Mouse (Mus musculus) monocyte, adult 5-6 weeks (primary cell): ENCODE results near the gene Mthfd1l. TPM values are rescaled to one million over a fixed set of nuclear protein-coding genes. Genes with fewer than 3 reads are reported as not detected.
A peak's percentile ranks its signal among the peaks of the same experiment; 100 is the strongest.
"Not testable (repeated sequence)": the region's sequence is repeated elsewhere in the genome, so short reads cannot be mapped to it uniquely, and the experiment has no call there.

Source experiments
- ATAC-seq: fragments of 153-309, 156-312 bp; replicated peaks from 2 replicates; pipeline ENCODE4 v1.8.0; 2017; ENCODE audit warnings: mild to moderate bottlenecking; ENCODE audit not compliant: low TSS enrichment, insufficient number of reproducible peaks, severe bottlenecking, poor library complexity, low FRiP score
- total RNA-seq: library from RNA; stranded (forward); fragments of 200-1000, 200-491, 200-594 nt; gene quantifications from 3 replicates; pipeline ENCODE4 v1.2.3, GENCODE M21; 2017

Gene Mthfd1l
- total RNA-seq, 1 experiment from 2014 or later: 28.2 TPM

DNA sequence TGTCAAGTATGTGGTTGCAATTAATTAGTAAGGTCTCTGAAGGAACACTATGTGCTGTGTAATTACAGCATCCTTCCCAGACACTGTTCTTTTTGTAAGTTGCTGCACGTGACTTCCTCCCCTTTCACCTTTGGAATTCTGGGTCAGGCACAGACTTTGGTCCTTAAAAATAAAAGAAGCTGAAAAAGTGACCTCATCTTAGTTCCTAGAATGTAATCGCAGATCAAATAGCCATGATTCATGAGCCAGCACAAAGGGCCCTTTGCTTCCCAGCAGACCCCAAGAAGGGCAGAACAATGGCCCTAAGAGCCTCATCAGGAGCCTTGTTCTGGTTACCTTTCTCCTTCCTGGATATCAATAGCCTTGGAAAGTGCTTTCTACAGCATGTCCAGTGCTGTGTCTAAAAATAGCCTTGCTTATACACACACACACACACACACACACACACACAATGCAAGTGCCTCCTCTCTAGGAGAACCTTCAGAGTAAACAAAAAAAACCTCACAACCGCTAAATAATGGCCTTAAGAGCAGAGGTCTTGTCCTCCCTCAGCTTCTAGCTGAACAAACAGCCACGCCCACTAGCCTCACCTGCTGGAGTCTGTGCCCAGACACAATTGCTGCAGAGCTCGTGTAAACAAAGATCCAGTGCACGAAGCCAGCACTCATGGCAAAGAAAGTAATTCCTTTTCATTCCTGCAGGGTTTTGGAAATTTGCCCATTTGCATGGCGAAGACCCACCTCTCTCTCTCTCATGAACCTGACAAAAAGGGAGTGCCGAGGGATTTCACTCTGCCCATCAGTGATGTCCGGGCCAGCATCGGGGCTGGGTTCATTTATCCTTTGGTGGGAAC is 133.0 kb downstream of the Mthfd1l start:
- ATAC-seq: no peak

DNA sequence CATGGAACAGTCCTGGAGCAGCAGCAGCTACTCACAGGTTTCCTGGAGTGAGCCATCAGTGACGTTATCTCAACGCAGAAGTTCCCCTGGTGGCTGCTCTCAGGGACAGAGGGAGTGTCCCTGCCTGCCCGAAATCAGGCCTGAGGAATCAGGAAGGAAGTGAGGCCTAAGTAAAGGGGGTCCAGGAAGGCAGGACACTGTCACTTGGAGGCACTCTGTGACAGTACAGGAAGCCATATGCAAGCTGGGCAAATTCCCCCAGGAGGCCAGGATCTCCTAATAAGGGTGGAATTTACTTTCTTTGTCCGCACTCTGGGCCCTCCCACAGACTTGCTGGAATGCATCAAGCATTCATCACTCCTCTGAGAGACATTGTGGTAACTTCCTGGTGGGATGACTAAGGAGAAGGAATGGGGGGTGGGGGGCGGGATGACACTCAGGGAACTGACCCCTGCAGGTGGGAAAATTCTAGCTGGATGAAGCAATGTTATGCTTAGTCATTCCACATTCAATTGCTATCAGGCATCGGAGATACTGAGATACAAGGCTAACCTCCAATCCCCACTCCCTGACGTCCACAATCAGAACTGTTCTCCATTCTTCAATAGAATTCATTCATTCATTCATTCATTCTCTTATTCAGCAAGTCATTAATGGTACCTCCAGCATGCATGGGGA is 134.9 kb downstream of the Mthfd1l start:
- 0 out of 2 replicates have a peak, but pooled peaks have one; percentile 31 for ATAC-seq

DNA sequence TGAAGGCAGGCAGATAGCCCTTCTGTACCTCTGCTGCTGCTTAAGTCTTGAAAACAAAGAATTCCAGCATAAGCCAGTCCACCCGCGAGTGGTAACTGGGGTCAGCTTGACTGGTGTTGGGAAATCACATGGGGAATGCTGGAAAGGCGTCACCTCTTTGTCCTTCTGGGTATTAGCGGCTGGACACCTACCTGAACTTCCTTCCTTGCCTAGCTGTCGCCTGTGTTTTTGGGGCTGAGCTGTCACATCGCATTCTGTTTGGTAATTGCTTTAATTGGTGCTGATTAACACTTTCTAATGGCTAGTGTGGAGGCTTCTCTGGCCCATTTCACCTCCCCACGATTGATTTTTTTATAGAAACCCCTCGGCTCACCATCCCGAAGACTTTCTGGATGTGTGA is 135.5 kb downstream of the Mthfd1l start:
- ATAC-seq: no peak

DNA sequence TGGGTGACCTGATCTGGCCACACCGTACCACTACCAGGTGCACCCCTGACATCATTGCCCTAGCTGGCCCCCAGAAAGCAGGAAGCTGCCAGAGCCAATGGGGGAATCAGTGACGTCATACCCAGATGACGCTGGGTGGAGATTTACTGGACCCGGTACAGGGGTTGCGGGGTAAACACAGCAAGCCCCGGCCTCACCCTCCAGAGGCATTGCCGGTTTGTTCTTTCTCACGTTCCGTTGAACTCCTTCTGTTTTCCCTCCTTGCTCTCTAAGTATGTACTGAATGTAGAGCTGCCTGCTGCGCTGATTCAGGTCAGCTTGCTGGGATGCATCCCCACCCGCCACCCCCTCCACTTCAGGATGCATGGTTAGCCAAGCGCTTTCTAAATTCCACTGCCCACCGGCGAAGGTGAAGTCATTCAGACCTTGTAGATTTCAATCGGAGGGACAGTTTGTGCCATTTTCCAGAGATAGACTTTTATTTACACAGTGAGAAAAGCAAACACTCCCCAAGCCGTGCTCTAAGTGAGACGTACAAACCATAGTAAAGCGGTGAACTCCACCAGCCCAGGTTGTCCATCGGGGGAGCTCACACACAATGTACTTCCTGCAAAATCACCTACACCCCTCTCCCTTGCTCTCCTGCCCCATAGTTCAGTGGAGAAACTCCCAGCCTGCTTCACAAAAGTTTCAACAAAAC is 138.3 kb downstream of the Mthfd1l start:
- 0 out of 2 replicates have a peak, but pooled peaks have one; percentile 27 for ATAC-seq

DNA sequence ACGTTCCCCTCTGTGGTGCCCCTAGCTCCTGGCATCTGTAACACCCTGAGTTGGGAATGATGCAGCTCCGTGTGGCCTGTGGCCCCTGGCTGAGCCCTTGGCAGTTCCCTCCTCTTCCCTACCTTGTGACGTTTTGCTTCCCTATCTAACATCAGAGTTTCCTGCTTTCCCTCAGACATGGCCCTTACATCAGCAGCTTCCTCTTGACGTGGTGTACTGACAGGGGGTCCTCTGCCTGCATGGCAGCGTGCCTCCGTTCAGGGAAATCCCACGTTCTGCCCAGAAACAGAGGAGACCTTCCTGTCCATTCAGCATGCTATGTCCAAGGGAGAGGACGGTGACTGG is 138.8 kb downstream of the Mthfd1l start:
- no peak for ATAC-seq

DNA sequence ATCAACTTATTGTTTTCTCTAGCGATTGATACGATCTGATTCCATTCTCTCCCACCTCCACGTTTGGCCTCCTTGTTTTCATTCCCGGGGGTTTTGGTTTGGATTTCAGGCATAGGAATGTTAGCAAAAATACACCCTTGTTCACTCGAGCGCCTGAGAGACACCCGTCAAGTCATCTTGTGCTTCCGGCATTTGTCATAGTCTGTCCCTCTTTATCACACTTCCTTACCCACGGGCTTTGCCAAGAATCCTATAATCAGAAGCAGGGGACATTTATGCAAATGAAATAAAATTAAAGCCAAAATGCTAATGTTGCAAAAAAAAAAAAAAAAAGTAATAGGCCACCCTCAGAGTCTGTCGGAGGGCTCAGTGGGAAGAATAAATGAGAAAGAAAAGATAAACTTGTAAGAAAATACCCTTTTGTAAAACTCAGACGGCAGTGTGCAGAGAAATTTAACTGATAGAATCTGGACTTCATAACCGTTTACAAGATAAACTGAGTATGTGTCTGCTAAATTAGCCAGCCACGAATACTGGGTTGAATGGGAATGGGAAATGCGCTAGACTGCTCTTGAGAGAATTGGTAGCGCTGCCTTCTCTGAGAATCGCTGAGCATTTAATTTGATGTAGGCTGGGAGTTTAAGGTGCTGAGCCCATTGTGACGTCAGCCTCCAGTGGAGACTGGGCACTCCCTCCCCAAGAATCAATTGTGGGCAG is 139.9 kb downstream of the Mthfd1l start:
- no peak for ATAC-seq

DNA sequence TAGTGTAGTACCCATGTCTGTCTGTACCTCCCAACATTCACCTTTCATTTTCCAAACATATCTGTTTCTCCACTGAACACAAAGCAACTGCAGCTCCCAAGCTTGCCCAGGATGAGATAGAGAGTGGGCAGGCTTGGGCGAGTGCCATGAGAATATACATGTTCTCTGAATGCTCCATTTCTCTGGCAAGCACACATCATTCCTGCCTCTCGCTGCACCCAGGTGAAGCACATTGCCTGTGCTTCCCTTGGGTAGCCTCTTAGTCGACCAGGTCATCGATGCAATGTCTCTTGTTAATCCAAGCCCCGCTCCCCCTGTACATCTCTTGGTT is 140.4 kb downstream of the Mthfd1l start:
- no peak for ATAC-seq

DNA sequence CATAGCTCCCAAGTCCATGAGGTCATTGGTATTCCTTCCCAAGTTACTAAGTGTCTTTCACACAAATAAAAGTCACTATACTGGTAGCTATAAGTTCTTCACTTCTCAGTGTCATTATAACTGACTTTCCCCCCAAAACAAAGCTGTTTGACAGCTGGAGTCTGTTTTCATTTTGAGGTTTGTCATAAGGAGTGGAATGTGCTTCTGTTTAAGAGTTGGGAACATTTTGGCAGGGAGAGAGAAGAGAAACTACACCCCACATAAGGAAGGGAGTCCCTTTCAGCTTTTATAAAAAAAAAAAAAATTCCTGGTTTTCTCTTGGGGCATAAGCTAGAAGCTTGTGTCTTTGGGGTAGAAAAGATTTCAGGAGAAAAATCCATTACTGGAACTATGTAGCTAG is 143.7 kb downstream of the Mthfd1l start:
- no peak for ATAC-seq

DNA sequence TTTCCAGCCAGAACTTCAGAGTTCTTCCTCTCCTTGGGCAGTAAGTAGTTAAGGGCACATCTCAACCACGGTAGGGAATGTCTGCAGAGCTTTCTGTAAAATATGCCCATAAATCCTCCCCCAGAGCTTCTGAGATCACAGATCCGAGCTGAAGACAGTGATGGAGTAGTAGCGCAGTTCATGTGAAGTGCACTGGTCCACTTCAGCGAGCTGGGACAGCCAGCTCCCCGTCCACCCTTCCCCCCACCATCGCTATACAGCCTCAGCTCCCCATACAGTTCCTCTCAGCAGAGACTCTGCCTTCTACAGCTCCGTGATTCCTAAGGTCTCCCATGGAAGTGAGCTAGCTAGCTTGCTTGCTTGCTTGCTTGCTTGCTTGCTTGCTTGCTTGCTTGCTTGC is 144.2 kb downstream of the Mthfd1l start:
- ATAC-seq: no peak

DNA sequence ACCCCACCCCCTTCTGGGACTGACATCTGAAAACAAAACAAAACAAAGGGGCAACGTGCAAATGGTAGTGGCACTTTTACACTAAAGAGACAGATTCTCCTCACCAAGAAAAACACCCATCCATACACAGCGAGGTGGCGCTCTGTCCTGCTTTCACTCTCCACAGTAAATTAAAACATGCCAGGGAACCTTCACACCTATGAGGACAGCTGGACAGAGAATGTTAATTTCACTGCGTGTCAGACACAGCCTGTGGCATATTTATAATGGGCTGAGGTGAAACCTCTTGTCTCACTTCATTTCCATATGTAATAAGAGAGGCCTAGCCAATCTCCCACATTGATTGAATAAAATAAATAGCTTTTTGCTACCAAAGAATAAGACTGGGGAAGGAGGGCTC is 146.4 kb downstream of the Mthfd1l start:
- no peak for ATAC-seq

DNA sequence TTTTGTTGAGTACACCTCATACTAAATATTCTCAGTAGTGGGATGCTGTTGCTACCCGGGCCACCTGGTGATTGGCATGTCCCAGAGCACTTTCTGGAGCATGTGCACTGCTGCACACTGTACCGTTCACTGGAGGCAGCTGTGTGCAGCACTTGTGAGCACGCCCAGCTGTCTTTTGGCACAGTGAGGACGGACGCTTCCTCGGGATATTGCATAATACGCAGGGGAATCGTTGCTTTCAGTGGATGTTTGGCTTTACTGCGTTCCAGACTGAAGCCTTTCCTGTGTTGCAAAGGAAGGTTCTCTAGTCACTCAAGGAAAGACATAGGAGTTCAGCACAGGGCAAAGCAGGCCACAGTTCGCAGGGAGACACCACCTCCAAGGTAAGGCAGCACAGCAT is 147.8 kb downstream of the Mthfd1l start:
- ATAC-seq: no peak

DNA sequence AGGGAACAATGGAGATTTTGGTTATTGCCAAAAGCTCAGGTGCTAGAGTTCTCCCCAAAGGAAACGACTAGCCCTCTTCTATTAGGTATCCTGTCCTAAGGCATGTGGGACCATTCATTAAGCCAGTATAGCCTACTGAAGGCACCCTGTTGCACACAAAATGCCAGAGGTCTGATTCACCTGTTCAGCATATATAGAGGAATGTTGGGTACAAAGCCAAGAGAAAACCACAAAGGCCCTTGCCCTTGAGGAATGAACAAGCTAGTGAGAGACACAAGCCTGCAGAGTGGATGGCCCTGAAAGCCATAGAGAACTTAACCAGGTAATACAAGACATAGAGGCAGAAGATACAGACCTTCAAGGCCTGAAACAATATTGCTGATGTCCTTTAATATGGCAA is 148.3 kb downstream of the Mthfd1l start:
- ATAC-seq: no peak

DNA sequence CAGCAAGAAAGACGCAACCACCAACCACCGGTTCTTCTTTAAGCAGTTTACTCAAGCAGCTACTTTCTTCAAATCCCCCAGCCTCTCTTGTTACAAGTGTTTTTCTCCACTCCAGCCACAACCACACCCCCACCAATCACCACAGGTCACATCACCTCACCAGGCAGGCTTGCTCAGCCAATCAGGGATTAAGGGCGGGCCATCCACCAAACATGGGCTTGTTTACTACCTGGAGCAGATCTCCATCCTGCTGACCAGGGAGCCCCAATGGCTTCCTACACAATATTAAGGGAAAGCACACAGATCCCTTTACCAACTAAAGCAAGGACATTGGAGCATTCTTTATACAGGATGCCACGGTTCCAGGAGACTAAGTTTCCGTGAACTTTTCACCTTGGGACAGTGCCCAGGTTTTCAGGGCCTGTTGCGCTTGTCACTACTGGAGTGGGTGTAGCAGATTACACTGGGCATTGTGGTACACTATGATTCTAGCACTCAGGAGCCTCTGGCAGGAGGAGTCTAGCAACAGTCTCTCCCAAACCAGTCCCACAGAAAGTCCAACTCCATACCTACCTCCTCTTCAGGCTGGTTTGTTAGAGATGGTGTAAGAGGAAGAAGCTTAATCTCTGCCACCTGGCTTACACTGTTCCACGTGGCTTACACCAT is 150.5 kb downstream of the Mthfd1l start:
- not testable (repeated sequence) for ATAC-seq

DNA sequence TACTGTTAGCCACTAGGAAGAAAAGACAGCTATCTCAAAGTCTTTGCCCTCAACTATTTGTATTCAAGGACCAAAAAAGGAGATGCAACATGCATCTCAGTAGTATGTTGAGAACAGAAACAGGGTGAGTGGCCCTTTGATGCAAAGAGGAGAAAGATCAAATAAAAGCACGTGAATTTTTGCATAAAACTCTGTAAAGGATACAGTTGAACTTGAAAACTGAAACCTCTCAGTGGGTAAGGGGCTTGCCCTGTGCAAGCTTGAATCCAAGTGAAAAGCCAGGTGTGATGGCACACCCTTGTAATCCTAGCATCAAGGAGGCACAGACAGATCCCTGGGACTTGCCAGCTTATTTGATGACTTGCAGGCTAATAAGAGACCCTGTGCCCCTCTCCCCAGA is 151.2 kb downstream of the Mthfd1l start:
- ATAC-seq: no peak

DNA sequence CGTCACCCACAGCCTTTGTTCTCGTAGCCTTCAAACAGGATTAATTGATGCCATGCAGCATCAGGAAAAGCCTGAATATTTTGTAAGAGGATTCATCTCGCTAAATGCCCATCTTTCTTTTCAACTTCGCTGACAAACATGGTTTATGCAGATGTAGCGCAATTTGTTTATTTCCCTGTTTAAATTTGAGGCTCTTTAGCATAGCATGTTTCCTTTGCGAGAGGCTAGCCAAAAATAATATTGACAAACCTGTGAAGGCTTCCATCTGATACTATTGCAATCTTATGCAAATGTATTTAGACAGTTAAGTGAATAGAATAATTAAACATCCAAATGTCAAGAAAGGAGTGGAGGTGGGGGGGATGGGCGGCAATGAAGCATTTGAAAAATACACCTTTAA is 152.3 kb downstream of the Mthfd1l start:
- ATAC-seq: no peak

DNA sequence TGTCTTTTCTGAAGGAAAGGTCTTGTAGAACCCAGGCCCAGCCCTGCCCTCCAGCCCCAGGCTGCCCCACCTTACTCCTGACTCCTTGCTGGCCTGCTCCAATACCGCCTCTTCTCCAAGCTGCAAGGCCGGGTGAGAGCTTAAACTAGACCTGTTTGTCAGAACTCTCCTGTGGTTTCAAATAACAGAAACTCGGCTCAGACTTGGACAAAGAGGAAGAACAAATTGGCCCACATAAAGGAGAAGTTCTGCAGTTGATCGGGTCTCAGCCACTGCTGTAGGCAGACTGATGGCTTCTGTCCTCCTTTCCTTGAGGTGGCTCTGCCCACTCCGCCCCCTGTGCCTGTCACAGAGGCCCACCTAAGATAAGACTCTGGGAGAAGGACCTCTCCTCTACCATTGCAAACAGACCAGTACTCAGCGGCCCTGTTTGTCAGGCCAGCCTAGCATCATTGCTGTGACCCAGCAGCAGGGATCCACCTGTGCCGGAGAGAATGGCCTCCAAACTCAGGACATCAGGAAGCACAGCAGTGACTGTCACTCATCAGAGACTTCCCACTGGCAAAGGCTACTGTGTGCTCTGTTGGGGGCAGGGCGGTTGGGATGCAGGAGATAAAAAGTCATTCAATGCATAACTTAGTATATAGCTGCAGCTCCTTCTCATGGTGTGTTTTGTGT is 153.6 kb downstream of the Mthfd1l start:
- peak; percentile 77 for ATAC-seq

DNA sequence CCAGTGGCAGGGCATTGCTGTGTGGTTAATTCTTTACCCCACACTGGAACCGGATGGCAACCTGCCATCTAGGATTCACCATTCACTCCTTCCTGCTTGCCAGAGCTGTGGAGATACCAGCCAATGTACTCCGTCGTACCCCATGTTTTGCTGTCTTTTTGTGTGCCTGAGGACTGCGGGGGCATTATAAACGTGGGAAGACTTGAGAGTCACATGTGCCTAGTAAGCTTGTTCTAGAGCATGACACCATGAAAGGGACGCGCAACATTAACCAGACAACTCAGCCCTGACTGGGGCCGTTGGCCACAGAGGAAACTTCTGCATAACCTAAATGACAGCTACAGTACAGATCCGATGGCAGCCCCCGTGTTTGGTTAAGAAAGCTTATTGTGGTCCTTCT is 155.5 kb downstream of the Mthfd1l start:
- no peak for ATAC-seq

DNA sequence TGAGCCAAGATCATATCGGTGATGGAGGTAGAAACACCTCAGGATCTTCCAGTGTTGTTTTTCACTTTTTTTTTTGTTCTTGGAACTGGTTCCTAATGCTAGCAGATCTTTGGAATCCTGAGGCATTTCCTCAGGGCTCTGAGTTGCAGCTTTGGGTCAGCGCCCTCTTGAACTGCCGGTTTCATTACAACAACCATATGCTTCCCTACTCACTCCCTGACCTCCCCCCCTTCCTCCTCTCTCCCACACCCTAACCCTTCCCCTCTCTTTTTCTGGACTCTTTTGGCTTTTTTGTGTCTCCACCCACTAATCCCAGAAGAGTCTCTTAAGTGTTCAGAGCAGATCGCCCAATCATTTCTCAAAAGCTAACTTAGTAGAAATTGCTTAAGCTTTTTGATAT is 156.0 kb downstream of the Mthfd1l start:
- ATAC-seq: no peak
